Mouse (Mus musculus): ENCODE results near the gene Prnd. TPM values are rescaled to one million over a fixed set of nuclear protein-coding genes. Genes with fewer than 3 reads are reported as not detected.

Prnd gene
- polyA plus RNA-seq, 1 experiment from 2014 or later = 3.6 TPM

GRCm38 (mm10) chr2:131961671-131962070 lies 11.0 kb downstream of the Prnd start:
- H3K9me3 ChIP-seq (replicated peaks) = no peaks in the 10 kb centered on the region
- DNase-seq (ENCODE audit: low spot score) = no peak
- WGBS = 74% methylated on average over 2 of the region's 2 CpGs
- H3K4me3 ChIP-seq = no peak overlapping the region
- no peaks in the 10 kb centered on the region for H3K4me1 ChIP-seq
- H3K27ac ChIP-seq (replicated peaks) = no peak overlapping the region
- H3K36me3 ChIP-seq = no peaks in the 10 kb centered on the region
- peaks cover 3% of the 10 kb centered on the region; the same call in 1 of the 2 replicates for H3K27me3 ChIP-seq (ENCODE audit: low read depth, poor library complexity, severe bottlenecking)

DNA sequence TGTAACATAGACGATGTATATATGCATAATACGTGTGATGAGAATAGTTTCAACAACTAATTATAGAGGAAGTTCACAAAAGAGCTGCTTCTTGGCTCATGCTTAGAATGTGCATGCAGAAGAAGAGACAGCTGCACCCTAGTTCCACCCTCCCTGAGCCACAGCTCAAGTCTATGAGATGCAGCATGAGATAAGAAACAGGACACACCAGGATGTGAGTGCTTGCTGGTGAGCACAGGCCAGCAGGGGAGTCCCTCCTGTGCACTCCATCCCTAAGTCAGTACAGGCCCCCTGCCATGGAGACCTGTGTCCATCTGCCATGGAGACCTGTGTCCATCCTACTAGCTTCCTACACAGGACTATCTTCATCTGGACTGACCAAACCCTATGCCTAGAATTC lies 19.9 kb downstream of the Prnd start:
- 89% methylated on average over 2 of the region's 2 CpGs for WGBS
- DNase-seq (ENCODE audit: low spot score) = no peak
- no peaks in the 10 kb centered on the region for H3K4me1 ChIP-seq

DNA sequence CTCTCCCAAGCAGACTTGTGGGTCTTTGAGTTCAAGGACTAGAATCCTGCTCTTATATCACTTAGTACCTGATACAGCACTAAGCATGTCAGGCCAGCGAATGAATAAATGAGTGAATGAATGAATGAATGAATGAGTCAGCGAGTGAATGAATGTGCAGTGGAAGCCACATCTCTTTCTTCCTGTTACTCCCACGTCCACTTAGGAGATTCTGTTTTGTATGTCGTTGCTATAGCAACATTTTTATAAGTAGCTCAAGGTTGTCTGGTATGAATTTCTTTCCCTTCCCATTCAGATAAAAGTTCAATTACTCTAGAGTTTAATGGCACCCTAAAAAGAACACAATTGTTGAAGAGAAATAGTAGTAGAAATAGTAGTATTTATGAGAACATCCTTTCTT lies 20.4 kb downstream of the Prnd start:
- Histone ChIP-seq H3K4me3 (no peak overlapping the region), H3K27ac (replicated peaks) (no peak overlapping the region), H3K27me3 (ENCODE audit: low read depth, poor library complexity, severe bottlenecking) (no peaks in the 10 kb centered on the region), H3K4me1 (no peaks in the 10 kb centered on the region), H3K9me3 (replicated peaks) (no peaks in the 10 kb centered on the region), H3K36me3 (no peaks in the 10 kb centered on the region)
- WGBS = 78% methylated on average over 4 of the region's 4 CpGs
- no peak for DNase-seq (ENCODE audit: low spot score)

More for the DNA sequence above, 19.9 kb downstream of the Prnd start:
- H3K36me3 ChIP-seq = no peaks in the 10 kb centered on the region
- no peaks in the 10 kb centered on the region for H3K9me3 ChIP-seq (replicated peaks)
- H3K4me3 ChIP-seq = no peak overlapping the region
- no peaks in the 10 kb centered on the region for H3K27me3 ChIP-seq (ENCODE audit: low read depth, poor library complexity, severe bottlenecking)
- H3K27ac ChIP-seq (replicated peaks) = no peak overlapping the region

DNA sequence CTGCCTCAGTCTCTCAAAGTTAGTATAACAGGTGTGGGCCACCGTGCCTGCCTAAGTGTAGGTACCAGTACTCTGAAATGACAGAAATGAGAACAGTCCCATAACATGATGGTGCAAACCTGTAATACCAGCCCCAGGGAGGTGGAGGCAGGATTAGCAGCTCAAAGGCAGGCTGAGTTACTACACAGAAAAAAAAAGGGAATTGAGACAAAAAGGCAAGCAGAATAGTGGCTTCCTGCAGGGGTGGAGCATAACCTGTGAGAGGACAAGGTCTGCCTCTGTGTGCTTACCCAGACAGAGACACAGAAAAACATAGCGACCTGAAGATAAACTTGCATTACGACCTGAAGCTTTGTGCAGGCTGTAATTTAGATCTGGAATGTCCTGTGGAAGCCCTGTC lies 26.0 kb downstream of the Prnd start:
- 75% methylated on average over 3 of the region's 3 CpGs for WGBS
- no peaks in the 10 kb centered on the region for H3K36me3 ChIP-seq
- no peak overlapping the region for H3K4me3 ChIP-seq
- DNase-seq (ENCODE audit: low spot score) = no peak
- H3K27ac ChIP-seq (replicated peaks) = no peak overlapping the region
- H3K27me3 ChIP-seq (ENCODE audit: low read depth, poor library complexity, severe bottlenecking) = no peaks in the 10 kb centered on the region
- H3K4me1 ChIP-seq = no peaks in the 10 kb centered on the region
- H3K9me3 ChIP-seq (replicated peaks) = peaks cover 10% of the 10 kb centered on the region

GRCm38 (mm10) chr2:131980866-131981265 lies 30.2 kb downstream of the Prnd start:
- no peaks in the 10 kb centered on the region for H3K36me3 ChIP-seq
- H3K4me1 ChIP-seq = no peaks in the 10 kb centered on the region
- WGBS = 44% methylated on average over 9 of the region's 9 CpGs
- peak; percentile 26 for DNase-seq (ENCODE audit: low spot score)
- H3K27me3 ChIP-seq (ENCODE audit: low read depth, poor library complexity, severe bottlenecking) = no peaks in the 10 kb centered on the region
- no peak overlapping the region for H3K4me3 ChIP-seq
- H3K9me3 ChIP-seq (replicated peaks) = peaks cover 10% of the 10 kb centered on the region
- H3K27ac ChIP-seq (replicated peaks) = no peak overlapping the region

GRCm38 (mm10) chr2:131982546-131983196 lies 32.0 kb downstream of the Prnd start:
- Histone ChIP-seq H3K4me1 (no peaks in the 10 kb centered on the region), H3K4me3 (no peak overlapping the region), H3K27me3 (ENCODE audit: low read depth, poor library complexity, severe bottlenecking) (no peaks in the 10 kb centered on the region), H3K27ac (replicated peaks) (no peak overlapping the region), H3K36me3 (no peaks in the 10 kb centered on the region), H3K9me3 (replicated peaks) (peaks cover 6% of the 10 kb centered on the region)
- DNase-seq (ENCODE audit: low spot score) = peak; percentile 70
- WGBS = 22% methylated on average over 6 of the region's 6 CpGs

- Histone ChIP-seq H3K27ac (replicated peaks) (no peak overlapping the region), H3K36me3 (no peaks in the 10 kb centered on the region), H3K9me3 (replicated peaks) (no peaks in the 10 kb centered on the region), H3K4me3 (no peak overlapping the region), H3K4me1 (0 out of 2 replicates have a peak, but pooled peaks cover 2% of the 10 kb centered on the region), H3K27me3 (ENCODE audit: low read depth, poor library complexity, severe bottlenecking) (no peaks in the 10 kb centered on the region)
- 57% methylated on average over 3 of the region's 3 CpGs for WGBS
- DNase-seq (ENCODE audit: low spot score) = no peak
These were observed 37.3 kb downstream of the Prnd start for GRCm38 (mm10) chr2:131987950-131988349.

DNA sequence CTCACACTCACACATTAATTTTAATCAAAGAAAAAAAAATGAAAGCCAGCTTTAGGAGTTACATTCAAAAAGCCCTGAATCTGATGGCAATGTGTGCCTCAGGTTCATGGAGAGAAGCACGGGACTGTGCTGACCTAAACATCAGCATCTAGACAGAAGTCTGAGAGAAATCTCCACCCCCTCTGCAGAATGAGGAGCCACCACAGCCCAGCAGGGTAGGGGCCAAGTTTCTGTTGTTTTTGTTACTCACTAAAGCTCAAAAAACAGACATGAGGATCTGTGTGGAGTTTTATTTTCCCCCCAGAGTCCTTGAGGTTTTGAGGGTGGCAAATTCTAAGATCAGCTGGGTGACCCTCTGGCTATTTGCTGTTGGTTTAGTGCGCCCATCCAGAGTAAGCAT lies 37.9 kb downstream of the Prnd start:
- Histone ChIP-seq H3K36me3 (peaks cover 2% of the 10 kb centered on the region; the same call in 1 of the 2 replicates), H3K27me3 (ENCODE audit: low read depth, poor library complexity, severe bottlenecking) (no peaks in the 10 kb centered on the region), H3K4me3 (no peak overlapping the region), H3K27ac (replicated peaks) (no peak overlapping the region), H3K4me1 (peaks cover 8% of the 10 kb centered on the region), H3K9me3 (replicated peaks) (no peaks in the 10 kb centered on the region)
- no peak for DNase-seq (ENCODE audit: low spot score)
- 72% methylated on average over 2 of the region's 2 CpGs for WGBS

DNA sequence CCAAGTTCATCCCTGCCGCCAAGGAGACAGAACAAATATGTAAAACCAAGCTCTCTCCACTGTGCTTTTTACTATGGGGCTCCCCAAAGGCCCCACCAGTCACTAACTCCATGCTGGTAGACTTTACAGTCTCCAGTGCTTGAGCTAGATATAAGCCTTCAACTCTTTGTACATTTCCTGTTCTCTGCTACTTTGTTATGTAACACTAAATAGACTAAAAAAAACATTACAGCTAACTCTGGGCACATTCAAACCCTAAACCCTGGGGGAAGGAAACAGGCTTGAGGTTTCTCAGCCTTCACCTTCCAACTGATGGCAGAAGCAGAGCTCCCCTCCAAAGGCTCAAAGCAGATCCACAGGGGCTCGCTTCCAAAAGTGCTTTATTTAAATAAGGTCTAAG lies 41.8 kb downstream of the Prnd start:
- Histone ChIP-seq H3K4me3 (no peak overlapping the region), H3K27ac (replicated peaks) (no peak overlapping the region)
- 81% methylated on average over 2 of the region's 2 CpGs for WGBS

GRCm38 (mm10) chr2:131993151-131993550 lies 42.5 kb downstream of the Prnd start:
- Histone ChIP-seq H3K36me3 (peaks cover 41% of the 10 kb centered on the region), H3K4me3 (no peak overlapping the region), H3K27ac (replicated peaks) (0 out of 2 replicates have a peak overlapping the region, but pooled peaks have one; percentile 28)

More for the DNA sequence above, 41.8 kb downstream of the Prnd start:
- H3K27me3 ChIP-seq (ENCODE audit: low read depth, poor library complexity, severe bottlenecking) = no peaks in the 10 kb centered on the region
- peaks cover 19% of the 10 kb centered on the region for H3K4me1 ChIP-seq
- H3K36me3 ChIP-seq = peaks cover 35% of the 10 kb centered on the region
- DNase-seq (ENCODE audit: low spot score) = no peak
- no peaks in the 10 kb centered on the region for H3K9me3 ChIP-seq (replicated peaks)

GRCm38 (mm10) chr2:131993563-131994088 lies 43.0 kb downstream of the Prnd start:
- Histone ChIP-seq H3K4me3 (no peak overlapping the region), H3K9me3 (replicated peaks) (no peaks in the 10 kb centered on the region), H3K27me3 (ENCODE audit: low read depth, poor library complexity, severe bottlenecking) (no peaks in the 10 kb centered on the region), H3K27ac (replicated peaks) (peak overlapping the region; percentile 28; the same call in 1 of the 2 replicates), H3K36me3 (peaks cover 46% of the 10 kb centered on the region), H3K4me1 (peaks cover 19% of the 10 kb centered on the region)
- WGBS = 39% methylated on average over 14 of the region's 14 CpGs
- DNase-seq (ENCODE audit: low spot score) = no peak

More at GRCm38 (mm10) chr2:131993151-131993550, 42.5 kb downstream of the Prnd start:
- WGBS = 85% methylated on average over 4 of the region's 4 CpGs
- Histone ChIP-seq H3K4me1 (peaks cover 19% of the 10 kb centered on the region), H3K9me3 (replicated peaks) (no peaks in the 10 kb centered on the region), H3K27me3 (ENCODE audit: low read depth, poor library complexity, severe bottlenecking) (no peaks in the 10 kb centered on the region)
- DNase-seq (ENCODE audit: low spot score) = no peak

DNA sequence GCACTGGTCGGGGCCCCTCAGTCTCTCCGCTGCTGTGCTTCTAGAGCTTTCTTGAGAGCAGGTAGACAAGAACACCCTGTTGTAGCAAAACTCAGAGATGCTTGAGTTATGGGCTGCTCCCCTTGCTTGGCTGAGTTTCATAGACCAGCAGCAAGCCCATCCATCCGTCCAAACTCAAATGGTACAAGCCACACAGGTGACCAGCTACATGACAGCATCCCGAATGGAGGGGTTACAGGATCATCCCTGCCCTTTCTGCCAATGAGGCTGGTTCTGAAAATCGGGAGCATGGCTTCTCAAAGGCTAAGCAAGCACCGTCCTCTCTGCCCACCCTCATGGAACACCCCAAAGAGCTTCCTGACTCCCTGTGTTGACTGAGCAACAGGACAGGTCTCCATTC lies 44.3 kb downstream of the Prnd start:
- Histone ChIP-seq H3K36me3 (peaks cover 56% of the 10 kb centered on the region), H3K4me3 (no peak overlapping the region), H3K9me3 (replicated peaks) (no peaks in the 10 kb centered on the region), H3K27me3 (ENCODE audit: low read depth, poor library complexity, severe bottlenecking) (no peaks in the 10 kb centered on the region), H3K4me1 (peaks cover 19% of the 10 kb centered on the region), H3K27ac (replicated peaks) (no peak overlapping the region)
- WGBS = 91% methylated on average over 6 of the region's 6 CpGs
- no peak for DNase-seq (ENCODE audit: low spot score)

DNA sequence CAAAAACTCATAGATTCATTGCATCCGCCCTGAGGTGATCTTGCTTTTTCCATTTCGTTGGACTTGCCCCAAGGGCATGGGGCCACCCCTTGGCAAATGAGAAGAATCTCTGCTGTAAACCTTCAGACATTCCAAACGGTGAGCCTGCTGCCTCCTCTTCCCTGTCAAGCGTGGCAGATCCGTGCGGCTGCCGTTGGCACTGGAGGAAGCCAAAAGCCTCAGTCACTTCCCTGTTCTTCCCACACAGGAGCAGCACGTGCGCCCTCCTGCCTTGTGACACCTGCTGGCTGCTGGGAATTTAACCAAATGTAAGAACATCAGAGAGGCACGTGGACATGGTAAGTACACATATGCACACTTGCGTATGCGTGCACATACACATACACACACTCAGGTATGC lies 45.1 kb downstream of the Prnd start:
- Histone ChIP-seq H3K27ac (replicated peaks) (no peak overlapping the region), H3K4me1 (peaks cover 19% of the 10 kb centered on the region), H3K9me3 (replicated peaks) (no peaks in the 10 kb centered on the region), H3K4me3 (no peak overlapping the region), H3K27me3 (ENCODE audit: low read depth, poor library complexity, severe bottlenecking) (no peaks in the 10 kb centered on the region), H3K36me3 (peaks cover 63% of the 10 kb centered on the region)
- no peak for DNase-seq (ENCODE audit: low spot score)
- 89% methylated on average over 12 of the region's 12 CpGs for WGBS

Measured in midbrain, embryonic 10.5 days (tissue).